Mouse (Mus musculus): ENCODE results near the gene Mapk8. TPM values are rescaled to one million over a fixed set of nuclear protein-coding genes. Genes with fewer than 3 reads are reported as not detected.

The Mapk8 gene
- total and polyA plus RNA-seq, 3 experiments, result 7.3 to 29.5 (median 26.2) TPM

DNA sequence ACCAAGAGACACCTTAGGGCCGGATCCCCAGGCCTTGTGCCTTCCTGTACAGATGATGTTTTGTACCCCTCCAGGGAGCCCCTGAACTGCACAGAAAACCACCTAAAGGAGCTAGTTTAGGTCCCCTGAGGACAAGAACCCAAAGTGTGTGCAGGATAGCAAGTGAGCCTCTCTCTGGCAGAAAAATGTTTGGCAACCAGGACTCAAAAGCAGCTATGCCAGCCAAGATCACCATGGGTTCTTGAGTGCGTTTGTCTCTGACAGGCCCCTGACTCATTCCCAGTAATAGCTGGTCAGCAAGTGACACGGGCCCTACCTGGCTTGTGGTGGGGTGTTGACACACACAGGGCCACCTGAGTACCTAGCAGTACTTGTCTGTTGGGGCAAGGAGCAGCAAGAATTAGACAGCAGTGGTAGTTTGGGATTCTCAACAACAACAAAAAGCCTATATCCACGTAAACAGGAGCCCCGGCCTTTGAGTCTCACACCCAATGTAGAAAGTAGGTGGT lies 117.6 kb downstream of the Mapk8 start:
- Histone ChIP-seq H3K27ac (no peak overlapping the region; the same call in 1 of the 2 replicates), H3K36me3 (ENCODE audit: control insufficient read depth, insufficient read depth, low read length) (no peaks in the 10 kb centered on the region), H3K4me1 (ENCODE audit: control insufficient read depth, insufficient read depth, low read length) (peaks cover 3% of the 10 kb centered on the region), H3K79me2 (replicated peaks; ENCODE audit: control insufficient read depth, insufficient read depth, low read length) (no peaks in the 10 kb centered on the region), H3K4me3 (no peak overlapping the region), H3K9ac (ENCODE audit: low read depth, low read length) (no peak overlapping the region), H3K27me3 (ENCODE audit: control insufficient read depth, insufficient read depth, low read length) (no peaks in the 10 kb centered on the region)
- 81% methylated on average over 5 of the region's 5 CpGs for WGBS
- DNase-seq, result peak in 1 of 2 experiments; percentile 31
- intact Hi-C loops (cut with DNase I), result no loop called here
- TF ChIP-seq EP300 (IDR thresholded peaks at IDR 0.05; ENCODE audit: insufficient read depth, low read depth, low read length) (0 out of 2 replicates have a peak, but pooled peaks have one; percentile 28), POLR2A (IDR thresholded peaks at IDR 0.05; ENCODE audit: insufficient read depth, low read depth, low read length) (no peak)

DNA sequence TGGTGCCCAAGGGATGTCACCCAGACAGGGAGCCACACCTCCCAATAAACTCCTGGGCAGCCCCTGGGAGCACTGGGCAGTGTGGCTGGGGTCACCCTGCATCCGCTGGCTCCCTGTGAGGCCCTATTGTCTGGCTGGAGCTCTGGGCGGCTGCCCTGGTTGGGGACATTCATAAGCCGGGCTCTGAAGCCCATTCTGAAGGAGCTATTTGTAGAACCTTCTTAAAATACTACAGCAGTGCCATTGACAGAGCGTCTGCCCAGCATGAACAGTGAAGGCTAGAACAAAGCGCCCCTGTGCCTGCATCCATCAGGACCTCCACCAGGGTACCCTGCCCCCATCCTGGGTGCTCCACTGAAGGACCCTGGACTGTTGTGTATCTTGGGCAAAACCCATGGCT lies 118.6 kb downstream of the Mapk8 start:
- 46% methylated on average over 5 of the region's 5 CpGs for WGBS
- Histone ChIP-seq H3K4me3 (no peak overlapping the region), H3K79me2 (replicated peaks; ENCODE audit: control insufficient read depth, insufficient read depth, low read length) (no peaks in the 10 kb centered on the region), H3K27me3 (ENCODE audit: control insufficient read depth, insufficient read depth, low read length) (no peaks in the 10 kb centered on the region), H3K4me1 (ENCODE audit: control insufficient read depth, insufficient read depth, low read length) (peaks cover 3% of the 10 kb centered on the region), H3K36me3 (ENCODE audit: control insufficient read depth, insufficient read depth, low read length) (no peaks in the 10 kb centered on the region), H3K27ac (peak overlapping the region; percentile 31), H3K9ac (ENCODE audit: low read depth, low read length) (no peak overlapping the region)
- DNase-seq, result peak in 1 of 2 experiments; percentile 41
- intact Hi-C loops (cut with DNase I), result no loop called here
- no peak for TF ChIP-seq CTCF (IDR thresholded peaks at IDR 0.05)

Other genes starting within 250 kb of the Mapk8 start
- 1 to 10 TPM; 1.3 to 1.6 TPM for gene Arhgap22, start 233.1 kb downstream of the Mapk8 start, total RNA-seq (2021)
- 3.0 and 3.3 TPM in 2 replicates for gene Arhgap22, start 233.1 kb downstream of the Mapk8 start, polyA plus RNA-seq (2012; rRNA removed)
- not detected for gene Frmpd2, start 24.5 kb upstream of the Mapk8 start, total RNA-seq (2021)
- gene Frmpd2, start 24.5 kb upstream of the Mapk8 start, polyA plus RNA-seq (2012; rRNA removed), result 0.15 and 0.21 TPM in 2 replicates
- gene Ptpn20, start 142.0 kb upstream of the Mapk8 start, total RNA-seq (2021), result not detected
- 0.04 TPM in 1 of 2 replicates, not detected in the other for gene Ptpn20, start 142.0 kb upstream of the Mapk8 start, polyA plus RNA-seq (2012; rRNA removed)